Mouse (Mus musculus) lung, postnatal 0 days (tissue): ENCODE measurements around the gene Prss12. TPM values are rescaled to one million over a fixed set of nuclear protein-coding genes. Genes with fewer than 3 reads are reported as not detected.
"Not testable (repeated sequence)": the region's sequence is repeated elsewhere in the genome, so short reads cannot be mapped to it uniquely, and the experiment has no call there.

Experiments used
- ATAC-seq: fragments of 200-750 bp; cut with Nextera tagmentation; 2 replicates; pipeline ENCODE4 v1.8.0; 2017; ENCODE audit warnings: moderate library complexity
- DNase-seq: peaks from one replicate; pipeline ENCODE4 v3.0.0-alpha.2; 2016; ENCODE audit warnings: low spot score
- H3K27ac ChIP-seq: fragments of 300-500 bp; sonication (generic); 2 replicates; pipeline ENCODE4 v1.5.1; 2014; ENCODE audit warnings: antibody characterized with exemption, mild to moderate bottlenecking, low read length, mixed read lengths
- H3K27me3 ChIP-seq: fragments of 300-500 bp; sonication (generic); replicated peaks from 2 replicates; pipeline ENCODE4 v1.6.1; 2014; ENCODE audit warnings: low read length, mixed read lengths; ENCODE audit not compliant: insufficient read depth
- H3K36me3 ChIP-seq: fragments of 300-500 bp; sonication (generic); 2 replicates; pipeline ENCODE4 v1.6.1; 2014; ENCODE audit warnings: low read length, mixed read lengths; ENCODE audit not compliant: insufficient read depth
- H3K4me1 ChIP-seq: fragments of 300-500 bp; sonication (generic); 2 replicates; pipeline ENCODE4 v1.6.1; 2014; ENCODE audit warnings: antibody characterized with exemption, low read depth, low read length, mixed read lengths; ENCODE audit not compliant: insufficient read depth
- H3K4me2 ChIP-seq: fragments of 300-500 bp; sonication (generic); replicated peaks from 2 replicates; pipeline ENCODE4 v1.6.1; 2014; ENCODE audit warnings: low read depth, mild to moderate bottlenecking, low read length, moderate library complexity, mixed read lengths
- H3K4me3 ChIP-seq: fragments of 300-500 bp; sonication (generic); 2 replicates; pipeline ENCODE4 v1.5.1; 2014; ENCODE audit warnings: low read depth, low read length
- H3K9ac ChIP-seq: fragments of 300-500 bp; sonication (generic); replicated peaks from 2 replicates; pipeline ENCODE4 v1.6.1; 2014; ENCODE audit warnings: low read depth, mild to moderate bottlenecking
- H3K9me3 ChIP-seq: fragments of 300-500 bp; sonication (generic); 2 replicates; pipeline ENCODE4 v1.6.1; 2016; ENCODE audit warnings: low read length, mixed read lengths
- CTCF ChIP-seq: IDR thresholded peaks from 2 replicates; pipeline ENCODE4 v1.5.1; 2016; ENCODE audit warnings: antibody characterized with exemption, mild to moderate bottlenecking
- EP300 ChIP-seq: IDR thresholded peaks from 2 replicates; pipeline ENCODE4 v1.6.1; 2016; ENCODE audit warnings: antibody characterized with exemption, mild to moderate bottlenecking, control low read depth
- WGBS: fragments of 180-500 bp; shearing (Covaris S2); extraction: QIAGEN DNeasy Blood & Tissue Kit; methylation state at CpG from one replicate; pipeline ENCODE4 v1.1.7; 2014; 5-methylcytosine and 5-hydroxymethylcytosine counted together
- polyA plus RNA-seq: library from polyadenylated mRNA; unstranded; fragments of >200 nt; fragmentation: Nextera tagmentation; extraction: Ambion mirVana; gene quantifications from 2 replicates; pipeline ENCODE4 v1.2.1, GENCODE M21; 2015

Prss12 gene
- polyA plus RNA-seq, 1 experiment from 2014 or later = 23.8 TPM

GRCm38 (mm10) chr3:123495088-123495487, 48.4 kb downstream of the Prss12 start:
- H3K27me3 ChIP-seq = no peaks in the 10 kb centered on the region
- no peaks in the 10 kb centered on the region; the same call in 1 of the 2 replicates for H3K4me1 ChIP-seq
- no peaks in the 10 kb centered on the region for H3K36me3 ChIP-seq
- DNase-seq = no peak
- no peak for TF ChIP-seq EP300
- no peak for TF ChIP-seq CTCF
- no peak overlapping the region for H3K27ac ChIP-seq
- no peaks in the 10 kb centered on the region for H3K9me3 ChIP-seq
- 66% methylated on average over 6 of the region's 6 CpGs for WGBS
- no peak overlapping the region for H3K4me2 ChIP-seq
- H3K4me3 ChIP-seq = no peak overlapping the region
- no peak for ATAC-seq
- no peak overlapping the region for H3K9ac ChIP-seq

GRCm38 (mm10) chr3:123498787-123499186, 52.1 kb downstream of the Prss12 start:
- Histone ChIP-seq H3K36me3 (no peaks in the 10 kb centered on the region), H3K27me3 (no peaks in the 10 kb centered on the region), H3K4me3 (no peak overlapping the region), H3K9me3 (no peaks in the 10 kb centered on the region), H3K4me1 (no peaks in the 10 kb centered on the region; the same call in 1 of the 2 replicates), H3K9ac (no peak overlapping the region), H3K27ac (no peak overlapping the region), H3K4me2 (no peak overlapping the region)
- no peak for TF ChIP-seq EP300
- TF ChIP-seq CTCF = no peak
- DNase-seq (peak; percentile 21), ATAC-seq (no peak)
- WGBS = 59% methylated on average over 5 of the region's 5 CpGs

- not testable (repeated sequence) for H3K9me3 ChIP-seq, ATAC-seq, H3K9ac ChIP-seq, H3K4me3 ChIP-seq, H3K4me1 ChIP-seq, H3K4me2 ChIP-seq, H3K27ac ChIP-seq, DNase-seq, H3K36me3 ChIP-seq, H3K27me3 ChIP-seq
- 87% methylated on average over 2 of the region's 2 CpGs for WGBS
Observed at GRCm38 (mm10) chr3:123501798-123502197, 55.1 kb downstream of the Prss12 start.

- no peaks in the 10 kb centered on the region for H3K9me3 ChIP-seq
- no peaks in the 10 kb centered on the region for H3K27me3 ChIP-seq
- no peak overlapping the region for H3K27ac ChIP-seq
- WGBS = 64% methylated on average over 6 of the region's 6 CpGs
- no peak overlapping the region for H3K4me2 ChIP-seq
- H3K36me3 ChIP-seq = no peaks in the 10 kb centered on the region
- H3K4me1 ChIP-seq = no peaks in the 10 kb centered on the region; the same call in 1 of the 2 replicates
- no peak overlapping the region for H3K4me3 ChIP-seq
- ATAC-seq = no peak
- no peak for DNase-seq
- TF ChIP-seq CTCF = no peak
- no peak for TF ChIP-seq EP300
- H3K9ac ChIP-seq = no peak overlapping the region
Observed at GRCm38 (mm10) chr3:123503943-123504342, 57.2 kb downstream of the Prss12 start.

GRCm38 (mm10) chr3:123504783-123505182, 58.1 kb downstream of the Prss12 start:
- no peaks in the 10 kb centered on the region for H3K27me3 ChIP-seq
- H3K36me3 ChIP-seq = no peaks in the 10 kb centered on the region
- no peaks in the 10 kb centered on the region for H3K4me1 ChIP-seq
- H3K9ac ChIP-seq = no peak overlapping the region
- DNase-seq (no peak), ATAC-seq (no peak)
- H3K4me3 ChIP-seq = no peak overlapping the region
- 87% methylated on average over 7 of the region's 7 CpGs for WGBS
- no peaks in the 10 kb centered on the region for H3K9me3 ChIP-seq
- no peak for TF ChIP-seq EP300
- no peak for TF ChIP-seq CTCF
- H3K27ac ChIP-seq = no peak overlapping the region
- H3K4me2 ChIP-seq = no peak overlapping the region

GRCm38 (mm10) chr3:123505778-123506667, 59.3 kb downstream of the Prss12 start:
- WGBS = 49% methylated on average over 9 of the region's 9 CpGs
- ATAC-seq = no peak
- no peak overlapping the region for H3K27ac ChIP-seq

More at GRCm38 (mm10) chr3:123505778-123506667, 59.3 kb downstream of the Prss12 start:
- TF ChIP-seq CTCF (no peak), EP300 (0 out of 2 replicates have a peak, but pooled peaks have one; percentile 10)
- Histone ChIP-seq H3K36me3 (no peaks in the 10 kb centered on the region), H3K4me2 (no peak overlapping the region), H3K9me3 (no peaks in the 10 kb centered on the region), H3K9ac (no peak overlapping the region), H3K4me3 (0 out of 2 replicates have a peak overlapping the region, but pooled peaks have one; percentile 66), H3K4me1 (no peaks in the 10 kb centered on the region), H3K27me3 (no peaks in the 10 kb centered on the region)
- peak; percentile 43 for DNase-seq
